Comparison of ENCODE assay signal across 9 mouse cellular contexts in the genomic region with DNA sequence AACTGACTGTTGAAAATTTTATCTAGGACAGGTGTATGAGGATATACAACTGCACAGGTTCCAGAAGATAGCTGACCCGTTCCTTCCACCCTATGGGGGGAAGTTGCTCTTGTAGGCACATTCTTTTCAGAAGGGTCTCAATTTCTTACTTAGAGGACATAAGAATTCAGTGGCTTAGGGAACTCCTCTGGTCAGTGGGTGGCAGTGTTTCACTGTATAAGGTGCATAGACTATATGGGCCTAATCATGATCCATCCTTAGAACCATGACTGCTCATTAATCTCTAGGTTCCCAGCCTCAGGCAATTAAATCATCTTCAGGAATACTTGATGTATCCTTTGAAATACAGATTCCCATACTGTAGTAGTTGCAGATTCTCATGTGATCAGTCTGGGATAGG. TPM values are rescaled to one million over a fixed set of nuclear protein-coding genes. Genes with fewer than 3 reads are reported as not detected.
DNase-seq lines count a peak whose midpoint lies in the region; ATAC-seq and TF ChIP-seq lines count a peak whose summit lies in the region.
"Had no signal": no experiment of that assay in that cellular context is flagged by ENCODE, and none has a peak within 500 bp of the region (broad histone marks: within the 10 kb centered on the region; RNA-seq: fewer than 3 reads in every experiment).

No protein-coding gene starts in this region.

- H3K9ac ChIP-seq in liver, adult 2 months (ENCODE audit: low read depth, low read length) = no peak overlapping the region
- H3K9ac ChIP-seq: liver, embryonic 13.5 days had no signal

- no peak overlapping the region for H3K27ac ChIP-seq in liver, adult 2 months (replicated peaks; ENCODE audit: insufficient read depth, low read depth, low read length)
- peak overlapping the region; percentile 39 for H3K27ac ChIP-seq in bone marrow macrophage, adult 2 months (ENCODE audit: insufficient read depth, low read depth, low read length)
- H3K27ac ChIP-seq in macrophage = peak overlapping the region; percentile 33
- H3K27ac ChIP-seq: liver, embryonic 13.5 days had no signal

- no peak overlapping the region for H3K4me3 ChIP-seq in liver, adult 2 months (ENCODE audit: insufficient read depth, low read depth, low read length)
- H3K4me3 ChIP-seq in bone marrow macrophage, adult 2 months (ENCODE audit: insufficient read depth, low read length) = no peak overlapping the region
- no peak overlapping the region for H3K4me3 ChIP-seq in macrophage (ENCODE audit: inconsistent target)
- H3K4me3 ChIP-seq: liver, embryonic 13.5 days had no signal

- H3K36me3 ChIP-seq in liver, adult 2 months (ENCODE audit: control insufficient read depth, insufficient read depth, low read length) = no peaks in the 10 kb centered on the region; the same call in 1 of the 2 replicates
- 0 out of 2 replicates have a peak, but pooled peaks cover 6% of the 10 kb centered on the region for H3K36me3 ChIP-seq in macrophage (ENCODE audit: inconsistent target)
- H3K36me3 ChIP-seq: liver, embryonic 13.5 days had no signal

- no peak for TF ChIP-seq POLR2A in liver, adult 2 months (IDR thresholded peaks at IDR 0.05; ENCODE audit: extremely low read depth, insufficient read depth, low read length)
- TF ChIP-seq POLR2A in bone marrow macrophage, adult 2 months (IDR thresholded peaks at IDR 0.05; ENCODE audit: borderline replicate concordance, low read depth, low read length) = no peak

- H3K27me3 ChIP-seq in liver, adult 2 months (ENCODE audit: control insufficient read depth, insufficient read depth, low read length) = no peaks in the 10 kb centered on the region
- H3K27me3 ChIP-seq: liver, embryonic 13.5 days had no signal

- peak; percentile 10 to 62 for DNase-seq in adrenal gland, adult (ENCODE audit: inconsistent age in 2 of 2, low spot score in 1 of 2)
- DNase-seq in adrenal gland, adult 8-10 months = no peak
- peak; percentile 17 for DNase-seq in liver, adult 2 months (ENCODE audit: extremely low read depth, low read depth, low spot score)
- no peak for DNase-seq in liver
- DNase-seq in kidney, adult 8-10 months = peak; percentile 4 to 28
- DNase-seq: liver, embryonic 13.5 days had no signal

- ATAC-seq in erythroblast, adult 5-6 weeks (replicated peaks; ENCODE audit: low FRiP score, poor library complexity, severe bottlenecking) = no peak

- H3K4me1 ChIP-seq in liver, adult 2 months (ENCODE audit: control insufficient read depth, insufficient read depth, low read length) = no peaks in the 10 kb centered on the region
- peaks cover 13% of the 10 kb centered on the region for H3K4me1 ChIP-seq in bone marrow macrophage, adult 2 months (ENCODE audit: control insufficient read depth, insufficient read depth, low read length)
- H3K4me1 ChIP-seq: liver, embryonic 13.5 days had no signal

- WGBS in liver, adult 2 months = 44% methylated on average over 1 of the region's 1 CpGs
- WGBS in macrophage (ENCODE audit: missing documents) = 15% methylated on average over 1 of the region's 1 CpGs

- no peak for TF ChIP-seq CTCF in liver, adult 2 months (IDR thresholded peaks at IDR 0.05; ENCODE audit: low read depth, low read length)
- TF ChIP-seq CTCF in bone marrow macrophage, adult 2 months (IDR thresholded peaks at IDR 0.05; ENCODE audit: low read depth, low read length) = no peak

- no peaks in the 10 kb centered on the region for H3K79me2 ChIP-seq in liver, adult 2 months (ENCODE audit: control insufficient read depth, insufficient read depth, low read length)
- peaks cover 42% of the 10 kb centered on the region for H3K79me2 ChIP-seq in macrophage (ENCODE audit: inconsistent target)

RNA-seq across cellular contexts. Expression of a gene that starts 5.5 kb away (rescaled TPM):
- total RNA-seq in adrenal gland, adult 8-10 months (2022) = 1 to 10 TPM; 1.1 to 2.3 (median 1.7) TPM
- 2.1 and 2.8 TPM in 2 replicates for total RNA-seq in liver, adult 2 months (2014; rRNA removed)
- not detected in 2 replicates for polyA plus RNA-seq in liver, adult 2 months (2012; rRNA removed)
- polyA plus RNA-seq in bone marrow macrophage, adult 2 months (2012; ENCODE audit: insufficient read depth, insufficient read length, missing spikeins) = 17.6 and 19.5 TPM in 2 replicates
- total RNA-seq in macrophage (2018; cell fraction: chromatin; rRNA removed) = 1,000 to 10,000 TPM in 10 of 26 experiments, 100 to 1,000 TPM in 16; 103 to 1,683 (median 774) TPM
- total RNA-seq in macrophage (2018; cell fraction: cytosol; rRNA removed) = 1,000 to 10,000 TPM in 10 of 26 experiments, 100 to 1,000 TPM in 16; 101 to 2,461 (median 791) TPM
- 1,000 to 10,000 TPM in 14 of 26 experiments, 100 to 1,000 TPM in 12; 145 to 2,115 (median 1,148) TPM for total RNA-seq in macrophage (2018; cell fraction: nucleus; rRNA removed)
- polyA plus RNA-seq in macrophage (2018) = 91.7 to 459 TPM (median 223 TPM) in 3 replicates
- total RNA-seq in erythroblast, adult 5-6 weeks (2015; ENCODE audit: low replicate concordance) = 0.38 and 5.2 TPM in 2 replicates
- total RNA-seq in erythroblast, adult 5-6 weeks (2017; ENCODE audit: low replicate concordance) = 4.9 and 8.9 TPM in 2 replicates

Comparison
In these comparisons a context has a peak if more than half of its experiments do, and no peak if none do; other contexts are left out.
1. DNase-seq: peak in adrenal gland, adult (2 of 2), liver, adult 2 months (single experiment) and kidney, adult 8-10 months (2 of 2); none in adrenal gland, adult 8-10 months (single experiment) and liver (single experiment).